Mouse (Mus musculus) liver, adult 2 months (tissue): ENCODE measurements around the gene Palld. TPM values are rescaled to one million over a fixed set of nuclear protein-coding genes. Genes with fewer than 3 reads are reported as not detected.

ENCODE experiments used
- DNase-seq: peaks from one replicate; pipeline ENCODE4 v3.0.0-alpha.2; 2011; ENCODE audit warnings: low read depth, low spot score; ENCODE audit errors: extremely low read depth
- H3K27ac ChIP-seq: fragments of 200-500 bp; replicated peaks from 2 replicates; pipeline ENCODE4 v1.5.1; 2012; ENCODE audit warnings: low read depth, mild to moderate bottlenecking, control low read depth, inconsistent platforms, low read length; ENCODE audit not compliant: insufficient read depth
- H3K27me3 ChIP-seq: fragments of 200-500 bp; 2 replicates; pipeline ENCODE4 v1.6.1; 2012; ENCODE audit warnings: mild to moderate bottlenecking, moderate library complexity, low read length, inconsistent platforms; ENCODE audit not compliant: control insufficient read depth, insufficient read depth
- H3K36me3 ChIP-seq: fragments of 200-500 bp; 2 replicates; pipeline ENCODE4 v1.6.1; 2012; ENCODE audit warnings: low read length, inconsistent platforms; ENCODE audit not compliant: control insufficient read depth, insufficient read depth
- H3K4me1 ChIP-seq: fragments of 200-500 bp; 2 replicates; pipeline ENCODE4 v1.6.1; 2011; ENCODE audit warnings: low read length; ENCODE audit not compliant: control insufficient read depth, insufficient read depth
- H3K4me3 ChIP-seq: fragments of 200-500 bp; 2 replicates; pipeline ENCODE4 v1.5.1; 2011; ENCODE audit warnings: low read depth, mild to moderate bottlenecking, control low read depth, low read length, moderate library complexity; ENCODE audit not compliant: insufficient read depth
- H3K79me2 ChIP-seq: fragments of 200-500 bp; 2 replicates; pipeline ENCODE4 v1.6.1; 2012; ENCODE audit warnings: inconsistent platforms, mild to moderate bottlenecking, low read length, moderate library complexity; ENCODE audit not compliant: control insufficient read depth, insufficient read depth
- H3K9ac ChIP-seq: fragments of 200-500 bp; 2 replicates; pipeline ENCODE4 v1.6.1; 2012; ENCODE audit warnings: low read depth, mild to moderate bottlenecking, control low read depth, inconsistent platforms, low read length
- CTCF ChIP-seq: fragments of 200-500 bp; IDR thresholded peaks from 2 replicates; pipeline ENCODE4 v1.5.1; 2011; ENCODE audit warnings: low read depth, low read length, control low read depth
- POLR2A ChIP-seq: fragments of 200-500 bp; IDR thresholded peaks from 2 replicates; pipeline ENCODE4 v1.6.1; 2011; ENCODE audit warnings: low read length, control low read depth; ENCODE audit not compliant: insufficient read depth; ENCODE audit errors: extremely low read depth
- WGBS: fragments of 180-500 bp; shearing (Covaris S2); methylation state at CpG from one replicate; pipeline ENCODE4 v1.1.7; 2018; 5-methylcytosine and 5-hydroxymethylcytosine counted together
- polyA plus RNA-seq: library from polyadenylated mRNA; depleted of rRNA; stranded (reverse); fragments of >200 nt; gene quantifications from 2 replicates; pipeline ENCODE4 v1.2.3, GENCODE M21; 2012
- total RNA-seq: library from RNA; depleted of rRNA; stranded (reverse); fragments of >200 nt; gene quantifications from 2 replicates; pipeline ENCODE4 v1.2.3, GENCODE M21; 2014

Gene Palld
- total and polyA plus RNA-seq, 2 experiments = 10.1 to 17.8 TPM

DNA sequence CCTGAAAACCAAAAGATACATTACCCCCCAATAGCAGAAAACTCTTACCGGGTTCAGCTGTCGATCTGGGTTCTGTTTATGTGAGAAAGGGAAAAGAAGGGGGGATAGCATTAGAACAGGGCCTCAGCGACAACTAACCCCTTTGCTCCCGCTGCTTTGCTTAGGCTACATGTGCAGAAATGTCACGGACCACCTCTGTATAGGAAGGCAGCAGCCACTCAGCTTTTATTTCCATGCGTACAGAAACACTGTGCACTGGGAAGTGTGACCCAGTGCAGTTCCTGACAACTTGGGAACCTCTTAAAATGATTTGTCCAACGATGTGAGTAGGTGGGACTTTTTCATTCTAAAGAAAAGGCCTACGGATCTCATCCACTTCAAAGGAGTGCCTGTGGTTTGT lies 200.4 kb downstream of the Palld start:
- Histone ChIP-seq H3K36me3 (no peaks in the 10 kb centered on the region), H3K4me3 (no peak overlapping the region), H3K9ac (no peak overlapping the region), H3K4me1 (no peaks in the 10 kb centered on the region), H3K79me2 (no peaks in the 10 kb centered on the region), H3K27ac (no peak overlapping the region), H3K27me3 (0 out of 2 replicates have a peak, but pooled peaks cover 2% of the 10 kb centered on the region)
- no peak for DNase-seq
- WGBS = 93% methylated on average over 8 of the region's 8 CpGs
- no peak for TF ChIP-seq CTCF
- no peak for TF ChIP-seq POLR2A

DNA sequence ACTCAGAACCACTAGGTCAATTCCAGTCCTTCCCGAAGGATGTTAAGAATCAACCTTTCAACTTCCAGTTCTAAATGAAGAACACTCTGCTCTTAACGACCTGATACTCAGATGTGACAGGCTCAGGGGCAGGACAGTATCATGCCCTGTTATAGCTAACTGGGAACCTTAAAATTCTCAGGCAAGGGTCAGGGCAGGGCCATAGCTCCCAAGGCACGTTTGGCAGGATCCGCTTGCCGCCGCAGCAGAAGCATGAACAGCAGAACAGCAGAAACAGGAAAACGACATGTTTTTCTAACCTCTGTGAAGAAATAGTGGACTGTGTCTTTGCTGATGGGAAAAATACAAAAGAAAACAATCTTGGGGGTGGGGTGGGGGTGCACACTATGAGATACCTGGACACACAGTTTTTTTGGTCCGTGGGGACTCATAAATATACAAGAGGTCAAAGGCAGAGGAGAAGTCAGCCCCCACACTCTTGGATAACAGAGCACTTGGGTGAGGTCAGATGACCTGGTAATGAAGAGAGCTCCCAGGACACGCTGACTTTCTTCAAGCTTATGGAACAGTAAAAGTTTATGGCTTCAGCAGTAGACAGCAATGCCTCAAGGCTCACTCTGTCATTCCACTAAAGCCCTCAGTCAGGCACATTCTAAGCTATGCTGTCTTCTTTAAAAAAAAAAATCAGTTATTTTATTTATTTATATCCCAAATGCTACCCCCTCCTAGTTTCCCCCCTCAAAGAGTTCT lies 201.4 kb downstream of the Palld start:
- Histone ChIP-seq H3K27me3 (0 out of 2 replicates have a peak, but pooled peaks cover 2% of the 10 kb centered on the region), H3K79me2 (no peaks in the 10 kb centered on the region), H3K4me1 (no peaks in the 10 kb centered on the region), H3K4me3 (no peak overlapping the region), H3K27ac (no peak overlapping the region), H3K9ac (no peak overlapping the region), H3K36me3 (no peaks in the 10 kb centered on the region)
- TF ChIP-seq CTCF = no peak
- 84% methylated on average over 9 of the region's 9 CpGs for WGBS
- no peak for DNase-seq

DNA sequence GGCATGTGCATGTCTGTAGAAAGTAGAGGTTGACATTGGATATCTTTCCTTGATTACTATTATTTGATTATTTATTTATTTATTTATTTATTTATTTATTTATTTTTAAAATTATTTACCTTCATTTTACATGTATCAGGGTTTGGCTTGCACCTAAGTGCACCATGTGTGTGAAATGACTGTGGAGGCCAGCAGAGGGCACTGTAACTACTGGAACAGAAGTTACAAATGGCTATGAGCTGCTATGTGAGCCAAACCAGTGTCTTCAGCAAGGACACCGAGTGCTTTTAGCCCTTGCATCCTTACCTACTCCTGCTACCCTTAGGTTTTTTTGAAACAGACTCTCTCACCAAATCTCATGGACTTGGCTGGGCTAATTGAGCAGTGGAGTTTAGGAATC lies 202.2 kb downstream of the Palld start:
- DNase-seq = peak; percentile 45
- TF ChIP-seq POLR2A (no peak), CTCF (peak; percentile 45)
- no peak overlapping the region for H3K27ac ChIP-seq
- H3K4me3 ChIP-seq = no peak overlapping the region
- no peak overlapping the region for H3K9ac ChIP-seq
- H3K27me3 ChIP-seq = 0 out of 2 replicates have a peak, but pooled peaks cover 2% of the 10 kb centered on the region
- H3K79me2 ChIP-seq = no peaks in the 10 kb centered on the region
- 93% methylated on average over 1 of the region's 1 CpGs for WGBS
- no peaks in the 10 kb centered on the region for H3K36me3 ChIP-seq
- H3K4me1 ChIP-seq = no peaks in the 10 kb centered on the region

DNA sequence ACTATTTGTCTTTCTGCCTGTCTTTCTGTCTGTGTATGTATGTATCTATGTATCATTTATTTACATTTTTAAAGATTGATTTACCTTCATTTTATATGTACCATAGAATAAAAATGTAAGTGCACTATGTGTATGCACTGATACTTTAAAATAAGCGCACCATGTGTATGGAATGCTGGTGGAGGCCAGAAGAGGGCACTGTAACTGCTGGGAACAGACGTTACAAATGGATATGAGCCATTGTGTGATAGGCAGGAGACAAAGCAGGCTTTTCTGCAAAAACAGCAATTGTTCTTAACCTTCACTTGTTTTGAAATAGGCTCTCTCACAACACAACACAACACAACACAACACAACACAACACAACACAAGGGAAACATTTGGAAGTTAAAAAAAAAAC lies 203.5 kb downstream of the Palld start:
- 81% methylated on average over 2 of the region's 2 CpGs for WGBS
- no peak for TF ChIP-seq POLR2A
- TF ChIP-seq CTCF = peak; percentile 23; the same call in 1 of the 2 replicates
- no peaks in the 10 kb centered on the region for H3K27me3 ChIP-seq
- no peaks in the 10 kb centered on the region for H3K4me1 ChIP-seq
- H3K79me2 ChIP-seq = no peaks in the 10 kb centered on the region
- no peak overlapping the region for H3K27ac ChIP-seq
- no peak overlapping the region for H3K4me3 ChIP-seq
- peak; percentile 9 for DNase-seq
- H3K9ac ChIP-seq = no peak overlapping the region
- no peaks in the 10 kb centered on the region for H3K36me3 ChIP-seq

DNA sequence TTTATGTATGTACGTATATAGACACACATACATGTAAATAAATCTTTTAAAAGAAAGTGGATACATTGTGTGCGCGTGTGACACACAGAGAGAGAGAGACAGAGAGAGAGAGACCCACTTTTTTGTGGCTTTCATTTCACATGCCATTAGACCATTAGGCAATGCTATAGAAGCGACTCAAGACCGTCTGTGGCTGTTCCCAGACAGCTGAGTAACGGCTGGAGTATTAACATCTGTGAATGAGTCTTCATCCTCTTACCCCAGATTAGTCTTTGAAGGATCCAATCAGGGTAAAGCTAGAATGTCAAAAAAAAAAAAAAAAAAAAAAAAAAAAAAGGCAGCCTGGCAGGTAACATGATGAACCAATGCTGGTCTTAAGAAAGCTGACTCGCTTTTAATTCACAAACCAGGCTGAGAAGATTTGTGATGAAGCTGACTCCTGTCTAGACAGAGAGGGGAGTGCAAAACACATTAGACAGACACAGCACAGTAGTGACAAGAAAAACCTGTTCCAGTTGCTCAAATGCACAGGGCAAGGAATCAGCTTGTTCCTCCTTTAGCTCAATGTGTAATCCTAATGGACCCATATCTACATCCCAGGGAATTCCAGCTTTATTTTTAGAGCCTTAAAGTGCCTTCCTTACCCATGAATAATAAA lies 204.6 kb downstream of the Palld start:
- TF ChIP-seq POLR2A (no peak), CTCF (no peak)
- no peak overlapping the region for H3K9ac ChIP-seq
- WGBS = 90% methylated on average over 7 of the region's 7 CpGs
- H3K4me1 ChIP-seq = no peaks in the 10 kb centered on the region
- no peaks in the 10 kb centered on the region for H3K36me3 ChIP-seq
- DNase-seq = no peak
- no peaks in the 10 kb centered on the region for H3K79me2 ChIP-seq
- H3K27me3 ChIP-seq = no peaks in the 10 kb centered on the region
- H3K4me3 ChIP-seq = no peak overlapping the region
- H3K27ac ChIP-seq = no peak overlapping the region
